Mouse (Mus musculus) forebrain, embryonic 15.5 days (tissue): Measurements from ENCODE around the gene Hspe1. TPM values are rescaled to one million over a fixed set of nuclear protein-coding genes. Genes with fewer than 3 reads are reported as not detected.

ENCODE experiments used
- ATAC-seq: fragments of 200-750 bp; cut with Nextera tagmentation; replicated peaks from 2 replicates; pipeline ENCODE4 v1.8.0; 2017; ENCODE audit warnings: mild to moderate bottlenecking, moderate TSS enrichment, moderate library complexity
- H3K27ac ChIP-seq: fragments of 300-500 bp; sonication (generic); replicated peaks from 2 replicates; pipeline ENCODE4 v1.5.1; 2015; ENCODE audit warnings: mild to moderate bottlenecking, inconsistent platforms
- H3K27me3 ChIP-seq: fragments of 300-500 bp; sonication (generic); 2 replicates; pipeline ENCODE4 v1.6.1; 2015; ENCODE audit warnings: inconsistent platforms
- H3K36me3 ChIP-seq: fragments of 300-500 bp; sonication (generic); 2 replicates; pipeline ENCODE4 v1.6.1; 2015; ENCODE audit warnings: mild to moderate bottlenecking, inconsistent platforms
- H3K4me1 ChIP-seq: fragments of 300-500 bp; sonication (generic); 2 replicates; pipeline ENCODE4 v1.6.1; 2015; ENCODE audit warnings: inconsistent platforms
- H3K4me2 ChIP-seq: fragments of 300-500 bp; sonication (generic); replicated peaks from 2 replicates; pipeline ENCODE4 v1.6.1; 2015; ENCODE audit warnings: mild to moderate bottlenecking, inconsistent platforms
- H3K4me3 ChIP-seq: fragments of 300-500 bp; sonication (generic); 2 replicates; pipeline ENCODE4 v1.5.1; 2015; ENCODE audit warnings: mild to moderate bottlenecking, inconsistent platforms
- H3K9ac ChIP-seq: fragments of 300-500 bp; sonication (generic); replicated peaks from 2 replicates; pipeline ENCODE4 v1.6.1; 2015; ENCODE audit warnings: mild to moderate bottlenecking, inconsistent platforms
- H3K9me3 ChIP-seq: fragments of 300-500 bp; sonication (generic); 2 replicates; pipeline ENCODE4 v1.6.1; 2016; ENCODE audit warnings: inconsistent platforms
- WGBS: fragments of 180-500 bp; shearing (Covaris S2); methylation state at CpG from one replicate; pipeline ENCODE4 v1.1.7; 2015; ENCODE audit warnings: mixed read lengths; 5-methylcytosine and 5-hydroxymethylcytosine counted together
- polyA plus RNA-seq: library from polyadenylated mRNA; unstranded; fragments of >200 nt; fragmentation: Nextera tagmentation; extraction: Ambion mirVana; gene quantifications from 2 replicates; pipeline ENCODE4 v1.2.1, GENCODE M21; 2015

Gene Hspe1
- polyA plus RNA-seq: 253 and 276 TPM in 2 replicates

DNA sequence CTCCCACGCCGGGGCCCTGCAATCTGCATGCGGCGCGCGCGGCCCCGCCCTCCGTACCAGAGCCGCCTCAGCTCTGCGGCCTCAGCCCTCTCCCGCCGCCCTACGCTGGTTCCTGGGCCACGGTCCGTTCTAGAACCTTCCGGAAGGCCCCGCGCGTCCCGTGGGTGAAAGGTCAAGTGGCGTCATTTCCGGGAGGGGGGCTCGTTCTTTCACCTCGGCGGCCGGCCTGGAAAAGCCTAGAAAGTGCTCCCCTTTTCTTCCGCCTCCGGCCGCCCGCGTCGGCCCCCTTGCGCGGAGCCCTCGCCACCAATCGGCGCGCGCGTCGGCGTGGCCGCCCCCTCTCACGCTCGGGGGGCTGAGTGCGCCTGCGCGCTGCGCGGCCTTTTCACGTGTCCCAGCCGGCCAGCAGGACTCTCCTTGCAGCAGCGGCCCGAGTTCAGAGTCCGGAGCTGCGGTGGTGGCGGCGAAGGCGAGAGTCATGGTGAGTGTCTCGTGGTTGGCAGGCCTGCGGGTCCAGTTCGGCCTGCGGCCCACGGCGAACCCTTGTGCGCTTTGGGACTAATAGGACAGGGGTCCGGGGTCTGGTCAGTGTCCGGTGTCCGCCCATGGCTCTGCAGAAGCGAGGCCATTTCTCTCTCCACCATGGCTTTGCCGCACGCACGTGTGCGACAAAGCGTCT lies at the start of gene Hspe1, which contains the start of gene Hspd1:
Gene Hspe1 (plus strand): TSS at position 201 of the 679 bp plus-strand sequence.
Gene Hspd1 (minus strand): TSS at position 312 of the 679 bp plus-strand sequence.
- peak within 1 kb of the TSS; percentile 96 for H3K27ac ChIP-seq
- ATAC-seq: peak; percentile 96
- H3K9ac ChIP-seq: peak within 1 kb of the TSS; percentile 99
- 1% methylated on average over 73 of the region's 76 CpGs for WGBS
- H3K4me1 ChIP-seq: peaks cover 42% of the 10 kb centered on the region
- no peaks in the 10 kb centered on the region for H3K9me3 ChIP-seq
- no peaks in the 10 kb centered on the region for H3K27me3 ChIP-seq
- H3K4me2 ChIP-seq: peak within 1 kb of the TSS; percentile 91
- peaks cover 39% of the 10 kb centered on the region for H3K36me3 ChIP-seq
- peak within 1 kb of the TSS; percentile 100 for H3K4me3 ChIP-seq

DNA sequence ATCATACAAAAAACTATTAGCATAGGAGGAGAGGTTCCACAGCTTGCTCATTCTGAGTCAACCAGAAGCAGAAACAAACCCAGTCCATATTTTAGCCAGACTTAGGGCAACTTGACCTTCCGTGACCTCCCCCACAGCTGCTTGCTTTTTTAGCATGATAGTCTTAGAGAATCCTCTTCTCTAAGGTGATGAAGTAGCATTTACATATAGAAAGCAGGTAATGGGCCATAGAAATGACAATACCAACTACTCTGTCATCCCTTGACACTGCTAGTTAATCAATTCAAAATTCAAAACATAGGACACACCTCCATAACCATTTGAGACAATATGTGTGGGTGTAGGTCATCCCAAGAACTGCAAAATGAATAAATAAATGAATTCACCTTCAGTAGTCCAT lies 48.0 kb upstream of the Hspe1 start:
- no peak for ATAC-seq
- H3K27ac ChIP-seq: no peak overlapping the region
- 88% methylated on average over 1 of the region's 1 CpGs for WGBS
- H3K27me3 ChIP-seq: no peaks in the 10 kb centered on the region
- H3K4me1 ChIP-seq: no peaks in the 10 kb centered on the region
- H3K9me3 ChIP-seq: peaks cover 7% of the 10 kb centered on the region; the same call in 1 of the 2 replicates
- no peak overlapping the region for H3K4me2 ChIP-seq
- no peak overlapping the region for H3K4me3 ChIP-seq
- H3K9ac ChIP-seq: no peak overlapping the region
- no peaks in the 10 kb centered on the region for H3K36me3 ChIP-seq

DNA sequence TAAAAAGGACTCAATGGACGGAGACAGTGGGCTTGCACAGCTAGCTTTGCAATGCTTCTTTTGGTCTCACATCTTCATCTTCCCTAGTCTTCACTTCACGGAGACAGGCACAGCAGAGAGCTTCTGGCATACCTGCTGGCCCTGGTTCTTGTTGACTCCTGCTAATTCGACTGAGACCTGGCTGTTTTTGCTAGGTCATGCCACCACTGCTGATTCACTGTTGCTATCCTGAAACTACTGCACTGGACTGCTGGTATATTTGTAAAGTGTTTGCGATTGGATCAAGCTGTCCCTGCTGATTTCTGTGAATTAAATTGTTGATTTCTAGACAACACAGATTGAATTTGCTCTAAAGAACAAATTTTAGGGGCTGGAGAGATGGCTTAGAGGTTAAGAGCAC lies 46.2 kb upstream of the Hspe1 start:
- no peak for ATAC-seq
- 89% methylated on average over 4 of the region's 4 CpGs for WGBS
- H3K36me3 ChIP-seq: no peaks in the 10 kb centered on the region
- H3K27me3 ChIP-seq: no peaks in the 10 kb centered on the region
- no peak overlapping the region for H3K27ac ChIP-seq
- H3K4me2 ChIP-seq: no peak overlapping the region
- no peak overlapping the region for H3K9ac ChIP-seq
- H3K4me3 ChIP-seq: no peak overlapping the region
- H3K4me1 ChIP-seq: no peaks in the 10 kb centered on the region
- H3K9me3 ChIP-seq: peaks cover 7% of the 10 kb centered on the region; the same call in 1 of the 2 replicates

DNA sequence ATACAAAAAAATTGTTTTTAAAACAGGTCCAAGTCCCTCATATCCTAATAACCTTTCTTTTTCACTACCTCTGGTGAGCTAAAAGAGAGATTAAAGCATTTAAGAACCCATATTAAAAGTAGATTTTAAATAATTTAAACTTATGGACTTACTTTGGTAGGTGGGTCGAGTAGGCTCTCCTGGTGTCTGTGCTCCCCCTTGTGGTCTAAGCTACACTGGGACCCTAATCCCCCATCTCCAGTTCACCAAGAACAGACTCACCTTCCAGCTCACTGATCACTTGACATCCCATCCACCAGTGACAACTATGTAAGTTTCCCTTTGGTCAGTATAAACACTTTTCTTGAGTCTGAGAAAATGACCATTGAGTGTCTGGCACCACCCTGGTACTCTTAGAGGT lies 45.7 kb upstream of the Hspe1 start:
- Histone ChIP-seq H3K27ac (no peak overlapping the region), H3K4me3 (no peak overlapping the region), H3K4me1 (no peaks in the 10 kb centered on the region), H3K36me3 (no peaks in the 10 kb centered on the region), H3K9ac (no peak overlapping the region), H3K27me3 (no peaks in the 10 kb centered on the region), H3K9me3 (peaks cover 7% of the 10 kb centered on the region; the same call in 1 of the 2 replicates), H3K4me2 (no peak overlapping the region)
- no peak for ATAC-seq
- 74% methylated on average over 1 of the region's 1 CpGs for WGBS

DNA sequence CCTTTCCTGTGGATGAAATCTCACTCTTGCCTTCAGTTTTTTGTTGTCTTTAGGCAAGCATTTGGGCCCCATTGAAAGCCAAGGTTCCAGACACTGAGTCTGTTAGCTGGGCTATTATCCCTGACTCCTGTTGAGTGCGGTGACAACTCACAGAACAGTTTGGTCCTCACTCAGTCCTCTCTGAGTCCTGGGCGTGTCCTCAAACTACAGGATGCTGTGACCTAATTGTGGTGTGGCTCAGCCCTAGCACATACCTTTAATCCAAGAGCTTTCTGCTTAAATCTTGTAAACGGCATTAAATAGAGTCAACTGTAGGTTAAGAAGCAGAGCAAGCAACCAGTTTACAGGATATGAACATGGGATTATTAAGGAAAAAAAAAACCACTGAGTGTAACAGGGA lies 44.8 kb upstream of the Hspe1 start:
- H3K27ac ChIP-seq: no peak overlapping the region
- ATAC-seq: no peak
- no peak overlapping the region for H3K4me2 ChIP-seq
- no peak overlapping the region for H3K9ac ChIP-seq
- no peaks in the 10 kb centered on the region for H3K4me1 ChIP-seq
- H3K36me3 ChIP-seq: no peaks in the 10 kb centered on the region
- H3K4me3 ChIP-seq: no peak overlapping the region
- no peaks in the 10 kb centered on the region for H3K27me3 ChIP-seq
- peaks cover 7% of the 10 kb centered on the region; the same call in 1 of the 2 replicates for H3K9me3 ChIP-seq
- 82% methylated on average over 3 of the region's 3 CpGs for WGBS

DNA sequence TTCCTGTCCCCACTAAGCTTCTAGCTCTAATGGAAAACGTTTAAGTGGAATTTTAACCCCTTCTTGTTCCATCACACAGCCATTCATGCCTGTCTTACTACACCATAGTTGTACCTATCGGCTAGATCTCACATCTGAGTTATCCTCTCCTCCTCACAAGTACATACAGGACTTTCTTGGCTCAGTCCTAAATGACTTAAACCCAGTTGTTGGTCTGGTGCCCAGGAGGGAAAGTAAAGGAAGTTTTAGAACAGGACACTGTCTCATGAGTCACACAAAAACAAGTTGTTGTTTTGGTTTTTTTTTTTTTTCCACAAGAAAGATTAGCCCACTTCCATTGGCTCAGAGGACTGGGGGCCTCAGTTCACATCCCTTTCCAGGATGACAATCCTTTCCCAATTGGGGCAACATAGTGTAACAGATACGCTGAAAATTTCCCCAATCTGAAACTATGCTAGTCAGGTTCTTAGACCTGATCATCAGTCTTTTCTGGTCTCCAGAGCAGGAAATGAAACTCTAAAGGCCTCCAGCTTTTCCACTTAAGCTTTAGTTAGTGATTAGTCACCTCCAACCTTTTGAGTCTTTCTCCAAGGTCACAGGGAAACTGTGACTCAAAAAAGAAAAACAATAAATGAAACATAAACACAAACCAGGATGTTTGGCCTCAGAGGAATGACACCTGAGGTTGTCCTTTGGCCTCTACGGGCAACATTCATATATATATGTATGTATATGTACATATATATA lies 38.9 kb upstream of the Hspe1 start:
- Histone ChIP-seq H3K36me3 (no peaks in the 10 kb centered on the region), H3K9me3 (no peaks in the 10 kb centered on the region), H3K4me3 (no peak overlapping the region), H3K4me2 (no peak overlapping the region), H3K9ac (no peak overlapping the region), H3K27ac (no peak overlapping the region), H3K27me3 (peaks cover 4% of the 10 kb centered on the region; the same call in 1 of the 2 replicates), H3K4me1 (peaks cover 13% of the 10 kb centered on the region)
- 72% methylated on average over 4 of the region's 4 CpGs for WGBS
- ATAC-seq: no peak

GRCm38 (mm10) chr1:55051671-55052070 lies 36.3 kb upstream of the Hspe1 start:
- Histone ChIP-seq H3K4me2 (peak overlapping the region; percentile 72), H3K9me3 (no peaks in the 10 kb centered on the region), H3K4me3 (peak overlapping the region; percentile 79; the same call in 1 of the 2 replicates), H3K27me3 (peaks cover 4% of the 10 kb centered on the region; the same call in 1 of the 2 replicates), H3K9ac (peak overlapping the region; percentile 62), H3K36me3 (no peaks in the 10 kb centered on the region), H3K4me1 (peaks cover 15% of the 10 kb centered on the region), H3K27ac (no peak overlapping the region)
- 70% methylated on average over 3 of the region's 3 CpGs for WGBS
- no peak for ATAC-seq

GRCm38 (mm10) chr1:55052355-55052953 lies 35.5 kb upstream of the Hspe1 start, which contains the start of gene Coq10b:
TSS of gene Coq10b (plus strand) at chr1:55052770.
- Histone ChIP-seq H3K4me2 (peak within 1 kb of the TSS; percentile 73), H3K9ac (peak within 1 kb of the TSS; percentile 64), H3K36me3 (no peaks in the 10 kb centered on the region; the same call in 1 of the 2 replicates), H3K27me3 (peaks cover 4% of the 10 kb centered on the region; the same call in 1 of the 2 replicates), H3K27ac (peak within 1 kb of the TSS; percentile 71), H3K9me3 (no peaks in the 10 kb centered on the region), H3K4me1 (peaks cover 15% of the 10 kb centered on the region), H3K4me3 (peak within 1 kb of the TSS; percentile 79)
- under 1% methylated on average over 44 of the region's 46 CpGs for WGBS
- ATAC-seq: peak; percentile 100

DNA sequence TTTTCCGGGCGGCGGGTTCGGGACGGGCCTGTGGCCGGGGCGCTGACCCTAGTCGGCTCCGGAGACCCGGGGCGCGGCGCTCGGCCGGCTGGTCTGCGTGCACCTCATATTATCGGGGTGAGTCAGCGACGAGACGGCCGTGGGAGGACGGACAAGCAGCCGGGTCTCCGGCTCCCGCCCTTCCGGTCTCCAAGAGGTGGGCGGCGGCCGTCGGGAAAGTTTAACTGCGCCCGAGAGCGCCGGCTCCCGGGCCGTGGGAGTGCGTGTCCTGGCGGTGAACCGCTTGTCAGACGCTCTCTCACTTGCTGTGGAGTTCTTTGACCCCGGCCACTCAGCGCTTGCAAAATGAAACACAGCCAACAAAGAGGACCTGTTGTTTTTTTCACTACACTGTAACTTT lies 34.9 kb upstream of the Hspe1 start:
- Histone ChIP-seq H3K36me3 (no peaks in the 10 kb centered on the region; the same call in 1 of the 2 replicates), H3K4me2 (peak overlapping the region; percentile 73), H3K9ac (peak overlapping the region; percentile 64), H3K4me1 (peaks cover 15% of the 10 kb centered on the region), H3K27me3 (peaks cover 4% of the 10 kb centered on the region; the same call in 1 of the 2 replicates), H3K27ac (peak overlapping the region; percentile 58), H3K9me3 (no peaks in the 10 kb centered on the region), H3K4me3 (peak overlapping the region; percentile 79)
- ATAC-seq: no peak
- WGBS: under 1% methylated on average over 42 of the region's 42 CpGs

DNA sequence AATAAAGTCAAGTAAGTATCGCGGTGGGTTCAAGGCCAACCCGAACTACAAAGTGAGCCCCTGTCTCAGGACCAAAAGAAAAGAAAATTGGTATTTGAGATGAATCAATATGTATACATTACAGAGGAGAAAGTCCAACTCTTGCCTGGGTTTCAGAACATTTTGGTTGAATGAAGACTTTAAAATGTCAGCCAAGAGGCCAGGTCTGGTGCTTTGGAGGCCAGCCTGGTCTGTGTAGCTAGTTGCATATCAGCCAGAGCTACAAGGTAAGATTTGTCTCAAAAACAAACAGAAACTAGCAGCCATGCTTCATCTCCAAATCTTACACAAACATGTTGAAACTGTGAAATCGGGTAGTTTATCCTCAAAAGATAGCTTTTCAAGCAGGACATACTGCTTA lies 34.3 kb upstream of the Hspe1 start:
- Histone ChIP-seq H3K27me3 (peaks cover 4% of the 10 kb centered on the region; the same call in 1 of the 2 replicates), H3K9ac (peak overlapping the region; percentile 64; the same call in 1 of the 2 replicates), H3K9me3 (no peaks in the 10 kb centered on the region), H3K27ac (no peak overlapping the region), H3K4me3 (peak overlapping the region; percentile 79), H3K4me1 (peaks cover 15% of the 10 kb centered on the region), H3K4me2 (peak overlapping the region; percentile 73), H3K36me3 (no peaks in the 10 kb centered on the region; the same call in 1 of the 2 replicates)
- 76% methylated on average over 4 of the region's 4 CpGs for WGBS
- ATAC-seq: no peak

DNA sequence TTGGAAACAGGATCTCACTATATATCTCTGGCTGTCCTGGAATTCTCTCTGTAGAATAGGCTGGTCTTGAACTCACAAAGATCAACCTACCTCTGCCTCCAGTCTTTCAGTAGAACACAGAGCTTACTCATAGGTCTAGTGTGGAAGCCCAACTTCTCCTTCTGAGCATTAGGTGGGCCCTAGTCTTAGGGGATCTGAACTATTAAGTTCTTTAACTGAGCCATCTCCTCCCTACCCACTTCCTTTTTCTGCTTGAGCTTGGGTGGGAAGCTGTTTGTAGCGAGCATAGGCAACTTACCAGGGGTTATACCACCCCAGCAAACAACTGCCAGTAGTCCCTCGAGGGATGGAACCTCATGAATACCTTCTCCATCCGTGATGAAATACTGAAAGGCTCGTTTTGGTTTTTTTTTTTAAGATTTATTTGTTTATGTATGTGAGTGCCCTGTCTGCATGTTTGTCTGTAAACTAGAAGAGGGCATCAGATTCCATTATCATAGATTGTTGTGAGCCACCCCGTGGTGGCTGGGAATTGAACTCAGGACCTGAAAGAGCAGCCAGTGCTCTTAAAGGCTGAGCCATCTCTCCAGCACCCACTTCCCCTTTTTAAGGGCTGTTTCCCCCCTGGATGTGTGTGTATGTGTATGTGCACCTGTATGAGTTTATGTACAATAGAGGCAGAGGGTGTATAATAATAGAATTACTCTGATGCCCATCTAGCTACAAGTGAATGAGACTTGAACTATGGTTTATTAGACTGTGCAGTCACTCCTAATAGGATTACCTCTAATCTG lies 32.4 kb upstream of the Hspe1 start:
- no peak overlapping the region for H3K27ac ChIP-seq
- H3K27me3 ChIP-seq: no peaks in the 10 kb centered on the region
- 88% methylated on average over 5 of the region's 5 CpGs for WGBS
- H3K4me3 ChIP-seq: no peak overlapping the region
- H3K36me3 ChIP-seq: no peaks in the 10 kb centered on the region; the same call in 1 of the 2 replicates
- no peak for ATAC-seq
- peaks cover 15% of the 10 kb centered on the region for H3K4me1 ChIP-seq
- no peak overlapping the region for H3K9ac ChIP-seq
- H3K4me2 ChIP-seq: no peak overlapping the region
- H3K9me3 ChIP-seq: no peaks in the 10 kb centered on the region
